In the genomic region with DNA sequence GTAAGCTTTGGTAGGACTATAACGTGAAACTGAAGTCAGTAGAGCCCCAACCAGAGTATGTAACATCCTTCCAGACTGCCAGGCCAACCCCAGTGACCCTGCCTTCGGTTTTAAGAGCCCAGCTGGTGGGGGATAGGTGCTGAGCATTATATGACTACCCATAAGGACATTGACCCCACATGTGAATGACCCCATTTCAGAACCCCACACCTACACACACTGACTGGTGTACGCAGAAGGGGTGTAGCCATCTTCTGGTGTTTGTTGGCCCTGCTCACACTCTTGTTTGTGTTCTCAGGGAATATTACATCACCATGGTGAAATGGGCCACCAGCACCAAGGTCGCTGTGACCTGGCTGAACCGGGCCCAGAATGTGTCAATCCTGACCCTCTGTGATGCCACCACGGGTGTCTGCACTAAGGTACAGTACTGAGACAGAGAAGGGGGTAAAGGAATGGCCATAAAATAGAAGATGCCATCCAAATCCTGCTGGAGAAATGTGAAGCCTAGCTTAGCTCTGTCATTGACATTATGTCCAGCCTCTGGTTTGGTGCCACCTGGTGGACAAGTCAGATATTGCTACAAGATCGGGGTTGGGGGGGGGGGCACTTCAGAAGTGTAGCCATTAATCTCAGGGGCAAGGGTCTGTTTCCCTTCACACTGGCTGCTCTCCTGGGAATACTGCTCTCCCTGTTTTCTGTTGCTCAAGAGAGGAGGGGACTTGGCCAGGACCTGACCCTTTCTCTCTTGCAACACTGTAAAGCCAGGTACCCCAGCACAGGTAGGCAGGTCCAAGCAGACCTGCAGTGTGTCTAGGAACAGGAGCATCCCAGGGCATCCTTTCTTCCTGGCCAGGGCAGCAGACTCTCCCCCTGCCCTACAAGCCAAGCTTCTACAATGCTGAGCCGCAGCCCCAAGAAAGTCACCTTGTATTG, we compare ENCODE assay signal across 8 mouse cellular contexts.
DNase-seq lines count a peak whose midpoint lies in the region; ATAC-seq and TF ChIP-seq lines count a peak whose summit lies in the region.

No protein-coding gene starts in this region.

- H3K4me2 ChIP-seq in hindbrain, embryonic 15.5 days, result no peak overlapping the region

- no peak overlapping the region for H3K27ac ChIP-seq in cerebellum, adult 2 months (ENCODE audit: insufficient read depth, low read length)
- no peak overlapping the region for H3K27ac ChIP-seq in hindbrain, embryonic 15.5 days (replicated peaks)
- no peak overlapping the region for H3K27ac ChIP-seq in small intestine, adult 2 months (ENCODE audit: insufficient read depth, low read depth, low read length)

- H3K27me3 ChIP-seq in cerebellum, adult 2 months (ENCODE audit: control insufficient read depth, insufficient read depth, low read length), result no peaks in the 10 kb centered on the region
- no peaks in the 10 kb centered on the region for H3K27me3 ChIP-seq in hindbrain, embryonic 15.5 days
- H3K27me3 ChIP-seq in small intestine, adult 2 months (ENCODE audit: control insufficient read depth, insufficient read depth, low read length), result no peaks in the 10 kb centered on the region

- H3K4me1 ChIP-seq in cerebellum, adult 2 months (ENCODE audit: control insufficient read depth, insufficient read depth, low read length), result peaks cover 9% of the 10 kb centered on the region
- no peaks in the 10 kb centered on the region for H3K4me1 ChIP-seq in hindbrain, embryonic 15.5 days (replicated peaks)
- no peaks in the 10 kb centered on the region for H3K4me1 ChIP-seq in small intestine, adult 2 months (ENCODE audit: control insufficient read depth, insufficient read depth, insufficient read length, low read length)

- H3K9me3 ChIP-seq in hindbrain, embryonic 15.5 days, result no peaks in the 10 kb centered on the region

- H3K36me3 ChIP-seq in hindbrain, embryonic 15.5 days, result peaks cover 4% of the 10 kb centered on the region; the same call in 1 of the 2 replicates
- no peaks in the 10 kb centered on the region for H3K36me3 ChIP-seq in small intestine, adult 2 months (ENCODE audit: control insufficient read depth, insufficient read depth, low read length)

- no peak for TF ChIP-seq POLR2A in cerebellum, adult 2 months (IDR thresholded peaks at IDR 0.05; ENCODE audit: borderline replicate concordance, insufficient read depth, low read length)
- TF ChIP-seq POLR2A in small intestine, adult 2 months (IDR thresholded peaks at IDR 0.05; ENCODE audit: low read depth, low read length), result no peak

- no peak overlapping the region for H3K4me3 ChIP-seq in cerebellum, adult 2 months (replicated peaks; ENCODE audit: insufficient read depth, low read depth, low read length)
- H3K4me3 ChIP-seq in hindbrain, embryonic 15.5 days, result no peak overlapping the region
- no peak overlapping the region for H3K4me3 ChIP-seq in small intestine, adult 2 months (ENCODE audit: low read depth, low read length)

- H3K9ac ChIP-seq in hindbrain, embryonic 15.5 days, result no peak overlapping the region

- 63% methylated on average over 8 of the region's 8 CpGs for WGBS in cerebellum, adult 2 months
- 56% methylated on average over 8 of the region's 8 CpGs for WGBS in hindbrain, embryonic 15.5 days
- 47% methylated on average over 8 of the region's 8 CpGs for WGBS in small intestine, adult 2 months

- ATAC-seq in hindbrain, embryonic 15.5 days (ENCODE audit: low FRiP score, low read depth), result peak; percentile 57; the same call in 1 of the 2 replicates

- TF ChIP-seq CTCF in cerebellum, adult 2 months (IDR thresholded peaks at IDR 0.05; ENCODE audit: borderline replicate concordance, insufficient read depth, low read depth, low read length), result peak; percentile 65; the same call in 1 of the 2 replicates
- peak; percentile 50; the same call in 1 of the 2 replicates for TF ChIP-seq CTCF in small intestine, adult 2 months (IDR thresholded peaks at IDR 0.05; ENCODE audit: extremely low read depth, insufficient read length, insufficient replicate concordance, low read depth, low read length)

- DNase-seq in layer of hippocampus, postnatal 10 days (ENCODE audit: low spot score in 2 of 2), result peak; percentile 37 to 49
- DNase-seq in layer of hippocampus, postnatal 14 days (ENCODE audit: low spot score in 2 of 2), result no peak
- peak; percentile 23 for DNase-seq in Muller cell, postnatal 12 days (ENCODE audit: inconsistent ontology term)
- DNase-seq in cerebellum, adult 2 months, result peak; percentile 22 to 54
- peak; percentile 17 for DNase-seq in lung, postnatal 10 days
- DNase-seq in T-cell, adult 2 months (ENCODE audit: low spot score), result no peak

Comparison
In these comparisons a context has a peak if more than half of its experiments do, and no peak if none do; other contexts are left out.
1. DNase-seq: peak in layer of hippocampus, postnatal 10 days (2 of 2), Muller cell, postnatal 12 days (single experiment), cerebellum, adult 2 months (2 of 2) and lung, postnatal 10 days (single experiment); none in layer of hippocampus, postnatal 14 days (0 of 2) and T-cell, adult 2 months (single experiment).